ENCODE assay signal across 7 mouse cellular contexts in the genomic region with DNA sequence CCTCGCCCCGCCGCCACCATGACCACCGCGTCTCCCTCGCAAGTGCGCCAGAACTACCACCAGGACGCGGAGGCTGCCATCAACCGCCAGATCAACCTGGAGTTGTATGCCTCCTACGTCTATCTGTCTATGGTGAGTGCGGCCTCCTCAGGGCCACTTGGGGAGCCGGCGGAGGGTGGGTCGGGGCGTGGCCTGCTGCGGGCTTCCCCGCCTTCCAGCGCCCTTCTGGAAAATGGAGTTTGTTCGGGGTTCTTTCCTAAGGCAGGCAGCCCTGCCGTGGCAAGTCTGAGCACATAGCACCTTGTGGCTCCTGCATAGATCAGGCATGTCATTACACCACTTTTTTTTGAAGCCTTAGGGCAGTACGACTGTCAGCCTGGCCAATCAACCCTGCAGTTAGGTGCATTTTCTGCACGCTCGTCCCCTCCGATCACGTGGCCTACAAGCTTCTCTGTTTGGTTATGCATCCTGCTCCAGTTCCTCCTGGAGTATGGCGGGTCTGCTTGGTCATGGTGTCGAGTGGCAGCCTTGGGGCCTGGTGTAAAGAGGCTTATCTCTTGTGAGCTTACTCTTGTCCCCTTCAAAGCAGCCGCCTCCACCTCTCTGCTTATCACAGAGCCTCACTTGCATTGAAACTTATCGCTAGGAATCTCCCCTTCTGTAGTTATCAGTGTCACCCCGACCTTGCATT. TPM values are rescaled to one million over a fixed set of nuclear protein-coding genes. Genes with fewer than 3 reads are reported as not detected.
A peak's percentile ranks its signal among the peaks of the same experiment; 100 is the strongest.
DNase-seq lines count a peak whose midpoint lies in the region; ATAC-seq and TF ChIP-seq lines count a peak whose summit lies in the region.

No protein-coding gene starts in this region.

- TF ChIP-seq CTCF in bone marrow macrophage, adult 2 months (IDR thresholded peaks at IDR 0.05; ENCODE audit: low read depth, low read length) = no peak

- H3K27ac ChIP-seq in bone marrow macrophage, adult 2 months (ENCODE audit: insufficient read depth, low read depth, low read length) = peak overlapping the region; percentile 92
- peak overlapping the region; percentile 86 for H3K27ac ChIP-seq in forebrain, embryonic 14.5 days (ENCODE audit: low read depth, low read length)
- H3K27ac ChIP-seq in hindbrain, embryonic 11.5 days (ENCODE audit: low read depth, low read length) = peak overlapping the region; percentile 84
- H3K27ac ChIP-seq in limb, embryonic 10.5 days = peak overlapping the region; percentile 92

- peak; percentile 86 for DNase-seq in NIH3T3 (ENCODE audit: low read depth)
- peak; percentile 53 for DNase-seq in forebrain, embryonic 14.5 days (ENCODE audit: low spot score)
- no peak for DNase-seq in hindbrain, embryonic 11.5 days (ENCODE audit: low spot score)
- DNase-seq in limb, embryonic 10.5 days (ENCODE audit: low spot score) = no peak
- peak; percentile 61 for DNase-seq in mesoderm, embryonic 11.5 days (ENCODE audit: low read depth, low spot score)
- peak; percentile 75 to 86 for DNase-seq in spleen, postnatal 10 days (ENCODE audit: low spot score in 2 of 2)

- peak overlapping the region; percentile 94 for H3K4me2 ChIP-seq in forebrain, embryonic 14.5 days (ENCODE audit: low read length)
- H3K4me2 ChIP-seq in hindbrain, embryonic 11.5 days (replicated peaks; ENCODE audit: low read depth, low read length) = peak overlapping the region; percentile 70

- no peak for TF ChIP-seq POLR2A in bone marrow macrophage, adult 2 months (IDR thresholded peaks at IDR 0.05; ENCODE audit: borderline replicate concordance, low read depth, low read length)

- H3K4me3 ChIP-seq in bone marrow macrophage, adult 2 months (ENCODE audit: insufficient read depth, low read length) = peak overlapping the region; percentile 83
- peak overlapping the region; percentile 93 for H3K4me3 ChIP-seq in forebrain, embryonic 14.5 days (ENCODE audit: low read depth, low read length)
- peak overlapping the region; percentile 87 for H3K4me3 ChIP-seq in hindbrain, embryonic 11.5 days (ENCODE audit: low read depth, low read length)
- peak overlapping the region; percentile 74 for H3K4me3 ChIP-seq in limb, embryonic 10.5 days

- H3K9me3 ChIP-seq in forebrain, embryonic 14.5 days (replicated peaks; ENCODE audit: control insufficient read depth, low read length) = no peaks in the 10 kb centered on the region
- H3K9me3 ChIP-seq in hindbrain, embryonic 11.5 days (ENCODE audit: control insufficient read depth, low read length) = no peaks in the 10 kb centered on the region
- H3K9me3 ChIP-seq in limb, embryonic 10.5 days (replicated peaks) = no peaks in the 10 kb centered on the region

- H3K36me3 ChIP-seq in forebrain, embryonic 14.5 days (ENCODE audit: control insufficient read depth, insufficient read depth, low read length) = peaks cover 27% of the 10 kb centered on the region
- H3K36me3 ChIP-seq in hindbrain, embryonic 11.5 days (ENCODE audit: control insufficient read depth, insufficient read depth, low read length) = peaks cover 6% of the 10 kb centered on the region; the same call in 1 of the 2 replicates
- H3K36me3 ChIP-seq in limb, embryonic 10.5 days = peaks cover 30% of the 10 kb centered on the region

- peak overlapping the region; percentile 91 for H3K9ac ChIP-seq in forebrain, embryonic 14.5 days (ENCODE audit: low read length)
- peak overlapping the region; percentile 87 for H3K9ac ChIP-seq in hindbrain, embryonic 11.5 days (ENCODE audit: low read depth, low read length)

- no peaks in the 10 kb centered on the region for H3K27me3 ChIP-seq in forebrain, embryonic 14.5 days (replicated peaks; ENCODE audit: control insufficient read depth, insufficient read depth, low read length)
- H3K27me3 ChIP-seq in hindbrain, embryonic 11.5 days (ENCODE audit: control insufficient read depth, insufficient read depth, low read length) = no peaks in the 10 kb centered on the region
- H3K27me3 ChIP-seq in limb, embryonic 10.5 days (ENCODE audit: low read depth, poor library complexity, severe bottlenecking) = no peaks in the 10 kb centered on the region

- under 1% methylated on average over 30 of the region's 31 CpGs for WGBS in forebrain, embryonic 14.5 days
- 1% methylated on average over 28 of the region's 31 CpGs for WGBS in hindbrain, embryonic 11.5 days
- under 1% methylated on average over 31 of the region's 31 CpGs for WGBS in limb, embryonic 10.5 days

- peaks cover 16% of the 10 kb centered on the region for H3K4me1 ChIP-seq in bone marrow macrophage, adult 2 months (ENCODE audit: control insufficient read depth, insufficient read depth, low read length)
- peaks cover 16% of the 10 kb centered on the region for H3K4me1 ChIP-seq in forebrain, embryonic 14.5 days (ENCODE audit: control insufficient read depth, insufficient read depth, low read length)
- H3K4me1 ChIP-seq in hindbrain, embryonic 11.5 days (replicated peaks; ENCODE audit: control insufficient read depth, insufficient read depth, low read length) = 0 out of 2 replicates have a peak, but pooled peaks cover 2% of the 10 kb centered on the region
- peaks cover 36% of the 10 kb centered on the region for H3K4me1 ChIP-seq in limb, embryonic 10.5 days

- peak; percentile 74 for ATAC-seq in forebrain, embryonic 14.5 days
- ATAC-seq in hindbrain, embryonic 11.5 days (ENCODE audit: low FRiP score) = peak; percentile 81

RNA-seq across cellular contexts. Expression of gene Fth1, which starts 2.6 kb away (rescaled TPM):
- 20,335 and 20,363 TPM in 2 replicates for polyA plus RNA-seq in bone marrow macrophage, adult 2 months (2012; ENCODE audit: insufficient read depth, insufficient read length, missing spikeins)
- 1,442 and 1,550 TPM in 2 replicates for polyA plus RNA-seq in forebrain, embryonic 14.5 days (2014; fragmentation: Nextera tagmentation; extraction: Ambion mirVana)
- 1,301 and 1,416 TPM in 2 replicates for polyA plus RNA-seq in hindbrain, embryonic 11.5 days (2014; fragmentation: Nextera tagmentation; extraction: Ambion mirVana)
- polyA plus RNA-seq in limb, embryonic 10.5 days (2016; fragmentation: Nextera tagmentation; extraction: Ambion mirVana) = 1,175 and 1,229 TPM in 2 replicates

RNA-seq across cellular contexts. Expression of gene Best1, which starts 18.4 kb away (rescaled TPM):
- polyA plus RNA-seq in bone marrow macrophage, adult 2 months (2012; ENCODE audit: insufficient read depth, insufficient read length, missing spikeins) = 0.44 and 2.3 TPM in 2 replicates
- polyA plus RNA-seq in forebrain, embryonic 14.5 days (2014; fragmentation: Nextera tagmentation; extraction: Ambion mirVana) = 1.1 and 1.4 TPM in 2 replicates
- polyA plus RNA-seq in hindbrain, embryonic 11.5 days (2014; fragmentation: Nextera tagmentation; extraction: Ambion mirVana) = 0.91 and 1.1 TPM in 2 replicates
- 2.3 TPM in 2 replicates for polyA plus RNA-seq in limb, embryonic 10.5 days (2016; fragmentation: Nextera tagmentation; extraction: Ambion mirVana)

RNA-seq across cellular contexts. Expression of gene Rab3il1, which starts 18.5 kb away (rescaled TPM):
- polyA plus RNA-seq in bone marrow macrophage, adult 2 months (2012; ENCODE audit: insufficient read depth, insufficient read length, missing spikeins) = 156 and 178 TPM in 2 replicates
- polyA plus RNA-seq in forebrain, embryonic 14.5 days (2014; fragmentation: Nextera tagmentation; extraction: Ambion mirVana) = 20.6 and 21.5 TPM in 2 replicates
- 35.7 and 35.9 TPM in 2 replicates for polyA plus RNA-seq in hindbrain, embryonic 11.5 days (2014; fragmentation: Nextera tagmentation; extraction: Ambion mirVana)
- polyA plus RNA-seq in limb, embryonic 10.5 days (2016; fragmentation: Nextera tagmentation; extraction: Ambion mirVana) = 39.2 and 41.5 TPM in 2 replicates

RNA-seq across cellular contexts. Expression of gene Fads3, which starts 58.4 kb away (rescaled TPM):
- polyA plus RNA-seq in bone marrow macrophage, adult 2 months (2012; ENCODE audit: insufficient read depth, insufficient read length, missing spikeins) = 4.6 and 6.5 TPM in 2 replicates
- polyA plus RNA-seq in forebrain, embryonic 14.5 days (2014; fragmentation: Nextera tagmentation; extraction: Ambion mirVana) = 9.6 and 12.5 TPM in 2 replicates
- polyA plus RNA-seq in hindbrain, embryonic 11.5 days (2014; fragmentation: Nextera tagmentation; extraction: Ambion mirVana) = 5.7 and 5.8 TPM in 2 replicates
- polyA plus RNA-seq in limb, embryonic 10.5 days (2016; fragmentation: Nextera tagmentation; extraction: Ambion mirVana) = 2.4 and 3.2 TPM in 2 replicates

Comparison
In these comparisons a context has a peak if more than half of its experiments do, and no peak if none do; other contexts are left out.
1. DNase-seq: peak in NIH3T3 (single experiment), forebrain, embryonic 14.5 days (single experiment), mesoderm, embryonic 11.5 days (single experiment) and spleen, postnatal 10 days (2 of 2); none in hindbrain, embryonic 11.5 days (single experiment) and limb, embryonic 10.5 days (single experiment).
2. RNA of gene Fth1, which starts 2.6 kb away (polyA plus RNA-seq): 20,335 to 20,363 TPM in bone marrow macrophage, adult 2 months; 1,442 to 1,550 TPM in forebrain, embryonic 14.5 days, 1,301 to 1,416 TPM in hindbrain, embryonic 11.5 days and 1,175 to 1,229 TPM in limb, embryonic 10.5 days; every median in the first group is over 10 times any median in the second.
3. Peak in every context shown above with its lines, with median percentiles within 50 percentile points of each other: H3K27ac ChIP-seq and H3K4me3 ChIP-seq.